Comparison of ENCODE assay signal across 1 mouse cellular context in genomic region chr17:75521236-75521842, GRCm38 (mm10).
TF ChIP-seq lines count a peak whose summit lies in the region.

No protein-coding gene starts in this region.

TF ChIP-seq in CH12.LX, 34 proteins besides CTCF, POLR2A, EP300 and RAD21 (continued from another document):
- TF ChIP-seq MAX (IDR thresholded peaks at IDR 0.05; ENCODE audit: low read length) (no peak), UBTF (IDR thresholded peaks at IDR 0.05; ENCODE audit: low read depth, low read length) (no peak), ELF1 (IDR thresholded peaks at IDR 0.05; ENCODE audit: low read depth, low read length) (no peak), JUND (conservative IDR thresholded peaks at IDR 0.05; ENCODE audit: low read depth, low read length) (no peak), USF1 (IDR thresholded peaks at IDR 0.05; ENCODE audit: low read depth, low read length) (no peak), CHD2 (IDR thresholded peaks at IDR 0.05; ENCODE audit: low read length) (no peak), CHD1 (IDR thresholded peaks at IDR 0.05; ENCODE audit: low read depth, low read length) (no peak), TCF12 (IDR thresholded peaks at IDR 0.05; ENCODE audit: low read depth, low read length) (no peak), TBP (conservative IDR thresholded peaks at IDR 0.05; ENCODE audit: low read depth, low read length) (no peak), MEF2A (IDR thresholded peaks at IDR 0.05; ENCODE audit: borderline replicate concordance, low read depth, low read length) (no peak), ETS1 (conservative IDR thresholded peaks at IDR 0.05; ENCODE audit: low read depth, low read length) (no peak)
